Comparison of ENCODE assay signal across 9 mouse cellular contexts in the genomic region with DNA sequence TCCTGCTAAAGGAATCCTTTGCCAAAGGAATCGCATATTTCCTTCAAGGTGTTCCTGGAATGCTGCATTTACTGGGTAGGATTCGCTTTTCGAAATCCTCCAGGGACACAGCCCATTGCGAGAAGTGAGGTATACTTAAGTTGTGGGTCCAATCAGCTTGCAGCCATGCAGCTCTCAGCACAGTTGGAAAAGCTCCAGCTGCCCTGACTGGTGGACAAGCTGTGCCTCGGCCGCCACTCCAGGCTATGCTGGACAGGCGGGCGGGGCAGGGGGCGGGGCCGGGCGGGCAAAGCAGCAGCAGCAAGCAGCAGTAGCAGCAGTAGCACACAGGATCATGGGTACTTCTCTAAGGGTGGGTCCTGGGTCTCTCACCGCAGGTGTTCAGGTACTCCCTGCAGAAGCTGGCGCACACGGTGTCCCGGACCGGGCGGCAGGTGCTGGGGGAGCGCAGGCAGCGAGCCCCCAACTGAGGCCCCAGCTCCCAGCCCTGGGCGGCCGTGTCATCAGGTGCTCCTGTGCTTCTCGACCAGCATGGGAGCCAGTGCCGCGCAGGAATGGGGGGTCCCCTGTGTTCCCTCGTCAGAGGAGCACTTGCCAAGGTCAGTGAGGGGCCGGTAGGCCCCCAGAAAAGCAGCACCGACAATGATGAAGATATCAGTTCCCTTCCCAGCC. TPM values are rescaled to one million over a fixed set of nuclear protein-coding genes. Genes with fewer than 3 reads are reported as not detected.
DNase-seq lines count a peak whose midpoint lies in the region; ATAC-seq and TF ChIP-seq lines count a peak whose summit lies in the region.
"Had no signal": no experiment of that assay in that cellular context is flagged by ENCODE, and none has a peak within 500 bp of the region (broad histone marks: within the 10 kb centered on the region; RNA-seq: fewer than 3 reads in every experiment).

No protein-coding gene starts in this region.

- WGBS in forebrain, postnatal 0 days: 63% methylated on average over 27 of the region's 27 CpGs
- 50% methylated on average over 27 of the region's 27 CpGs for WGBS in lung, embryonic 15.5 days
- 65% methylated on average over 27 of the region's 27 CpGs for WGBS in thymus, adult 2 months

- peaks cover 26% of the 10 kb centered on the region; the same call in 1 of the 2 replicates for H3K36me3 ChIP-seq in forebrain, postnatal 0 days (ENCODE audit: insufficient read depth)
- peaks cover 42% of the 10 kb centered on the region for H3K36me3 ChIP-seq in lung, embryonic 15.5 days
- H3K36me3 ChIP-seq in thymus, adult 2 months (ENCODE audit: control insufficient read depth, insufficient read depth, low read length): no peaks in the 10 kb centered on the region

- DNase-seq in ES-CJ7 (ENCODE audit: low read depth, low spot score): peak; percentile 59
- DNase-seq in cerebellum, adult 8-10 months: peak; percentile 80
- peak; percentile 83 for DNase-seq in forebrain, postnatal 0 days
- peak; percentile 92 for DNase-seq in heart, postnatal 4 days
- peak; percentile 83 for DNase-seq in layer of hippocampus, adult 9-11 months
- DNase-seq in ovary, postnatal 36 days (ENCODE audit: low spot score): peak; percentile 73
- no peak for DNase-seq in thymus, adult 2 months

- peaks cover 17% of the 10 kb centered on the region for H3K9me3 ChIP-seq in forebrain, postnatal 0 days (ENCODE audit: low read length)
- peaks cover 19% of the 10 kb centered on the region for H3K9me3 ChIP-seq in lung, embryonic 15.5 days

- peak; percentile 26 for ATAC-seq in forebrain, postnatal 0 days
- ATAC-seq in lung, embryonic 15.5 days (ENCODE audit: borderline replicate concordance, extremely low read depth, low FRiP score, low TSS enrichment): peak; percentile 62

- peak overlapping the region; percentile 86 for H3K27ac ChIP-seq in forebrain, postnatal 0 days (ENCODE audit: low read depth, low read length)
- peak overlapping the region; percentile 53 for H3K27ac ChIP-seq in lung, embryonic 15.5 days
- H3K27ac ChIP-seq in thymus, adult 2 months (ENCODE audit: control insufficient read depth, insufficient read depth, low read length): no peak overlapping the region

- TF ChIP-seq POLR2A in thymus, adult 2 months (IDR thresholded peaks at IDR 0.05; ENCODE audit: control insufficient read depth, extremely low read depth, insufficient read depth, low read length, poor library complexity): no peak

- peak overlapping the region; percentile 72 for H3K9ac ChIP-seq in forebrain, postnatal 0 days
- H3K9ac ChIP-seq in lung, embryonic 15.5 days: peak overlapping the region; percentile 13; the same call in 1 of the 2 replicates

- H3K4me2 ChIP-seq in forebrain, postnatal 0 days (ENCODE audit: low read depth): peak overlapping the region; percentile 64
- H3K4me2 ChIP-seq in lung, embryonic 15.5 days: peak overlapping the region; percentile 69

- TF ChIP-seq CTCF in forebrain, postnatal 0 days (IDR thresholded peaks at IDR 0.05; ENCODE audit: low read depth): no peak
- no peak for TF ChIP-seq CTCF in thymus, adult 2 months (IDR thresholded peaks at IDR 0.05; ENCODE audit: borderline replicate concordance, control insufficient read depth, extremely low read depth, insufficient read depth, low read length, poor library complexity)

- H3K27me3 ChIP-seq in forebrain, postnatal 0 days (ENCODE audit: insufficient read depth, low read length): no peaks in the 10 kb centered on the region
- no peaks in the 10 kb centered on the region for H3K27me3 ChIP-seq in lung, embryonic 15.5 days
- H3K27me3 ChIP-seq in thymus, adult 2 months (ENCODE audit: control insufficient read depth, insufficient read depth, low read length): no peaks in the 10 kb centered on the region; the same call in 1 of the 2 replicates

- peaks cover 11% of the 10 kb centered on the region; the same call in 1 of the 2 replicates for H3K4me1 ChIP-seq in forebrain, postnatal 0 days (ENCODE audit: insufficient read depth)
- H3K4me1 ChIP-seq in lung, embryonic 15.5 days: peaks cover 28% of the 10 kb centered on the region
- peaks cover 8% of the 10 kb centered on the region for H3K4me1 ChIP-seq in thymus, adult 2 months (replicated peaks; ENCODE audit: control insufficient read depth, insufficient read depth, low read length)

- peak overlapping the region; percentile 52 for H3K4me3 ChIP-seq in forebrain, postnatal 0 days (ENCODE audit: low read depth, low read length)
- peak overlapping the region; percentile 50 for H3K4me3 ChIP-seq in lung, embryonic 15.5 days
- H3K4me3 ChIP-seq in thymus, adult 2 months (ENCODE audit: control insufficient read depth, insufficient read depth, low read length): no peak overlapping the region

RNA-seq across cellular contexts. Expression of a gene that starts 1.4 kb away (rescaled TPM):
- total RNA-seq in forebrain, postnatal 0 days (2014; rRNA removed): 4,630 and 7,303 TPM in 2 replicates
- 6,353 and 7,049 TPM in 2 replicates for polyA plus RNA-seq in forebrain, postnatal 0 days (2015; fragmentation: Nextera tagmentation; extraction: Ambion mirVana)
- total RNA-seq in heart, postnatal 4 days (2021): 10 to 100 TPM in 1 of 2 experiments, 1 to 10 TPM in 1; 8.9 to 13.2 TPM
- 685 and 703 TPM in 2 replicates for polyA plus RNA-seq in lung, embryonic 15.5 days (2015; fragmentation: Nextera tagmentation; extraction: Ambion mirVana)
- polyA plus RNA-seq in thymus, adult 2 months (2012; rRNA removed): 2.5 and 17.0 TPM in 2 replicates
- total RNA-seq: hematopoietic stem cell, adult 5-6 weeks had no signal

RNA-seq across cellular contexts. Expression of a gene that starts 9.8 kb away (rescaled TPM):
- 166 and 208 TPM in 2 replicates for total RNA-seq in forebrain, postnatal 0 days (2014; rRNA removed)
- polyA plus RNA-seq in forebrain, postnatal 0 days (2015; fragmentation: Nextera tagmentation; extraction: Ambion mirVana): 231 and 295 TPM in 2 replicates
- total RNA-seq in heart, postnatal 4 days (2021): 10 to 100 TPM; 71.5 to 76.9 TPM
- 45.7 and 48.1 TPM in 2 replicates for polyA plus RNA-seq in lung, embryonic 15.5 days (2015; fragmentation: Nextera tagmentation; extraction: Ambion mirVana)
- 28.2 and 35.3 TPM in 2 replicates for polyA plus RNA-seq in thymus, adult 2 months (2012; rRNA removed)

Comparison
In these comparisons a context has a peak if more than half of its experiments do, and no peak if none do; other contexts are left out.
1. RNA of a gene that starts 1.4 kb away (polyA plus RNA-seq): 6,353 to 7,049 TPM in forebrain, postnatal 0 days and 685 to 703 TPM in lung, embryonic 15.5 days; 2.5 to 17.0 TPM in thymus, adult 2 months; every median in the first group is over 10 times any median in the second.